Mouse (Mus musculus): ENCODE data around the gene Tbc1d10b.

Tbc1d10b gene

GRCm38 (mm10) chr7:127162546-127162945 lies 45.7 kb downstream of the Tbc1d10b start:
- no peak for DNase-seq (ENCODE audit: low read depth, low spot score)

GRCm38 (mm10) chr7:127157548-127157947 lies 50.7 kb downstream of the Tbc1d10b start:
- DNase-seq (ENCODE audit: low read depth, low spot score), result no peak

GRCm38 (mm10) chr7:127153477-127153876 lies 54.8 kb downstream of the Tbc1d10b start:
- DNase-seq (ENCODE audit: low read depth, low spot score), result no peak

GRCm38 (mm10) chr7:127152464-127152863 lies 55.8 kb downstream of the Tbc1d10b start:
- DNase-seq (ENCODE audit: low read depth, low spot score), result no peak

GRCm38 (mm10) chr7:127147901-127148300 lies 60.4 kb downstream of the Tbc1d10b start:
- no peak for DNase-seq (ENCODE audit: low read depth, low spot score)

Data from telencephalon, adult 2 months (tissue).